11 mouse cellular contexts compared by ENCODE assay signal in genomic region chr19:3577265-3577910, GRCm38 (mm10). TPM values are rescaled to one million over a fixed set of nuclear protein-coding genes. Genes with fewer than 3 reads are reported as not detected.
DNase-seq lines count a peak whose midpoint lies in the region; ATAC-seq and TF ChIP-seq lines count a peak whose summit lies in the region.
"Had no signal": no experiment of that assay in that cellular context is flagged by ENCODE, and none has a peak within 500 bp of the region (broad histone marks: within the 10 kb centered on the region; RNA-seq: fewer than 3 reads in every experiment).

No protein-coding gene starts in this region.

- H3K4me2 ChIP-seq in heart, embryonic 13.5 days, result peak overlapping the region; percentile 58
- peak overlapping the region; percentile 4; the same call in 1 of the 2 replicates for H3K4me2 ChIP-seq in heart, postnatal 0 days (ENCODE audit: low read depth, low read length)
- peak overlapping the region; percentile 73 for H3K4me2 ChIP-seq in liver, embryonic 15.5 days

- H3K36me3 ChIP-seq in heart, embryonic 13.5 days, result 0 out of 2 replicates have a peak, but pooled peaks cover 2% of the 10 kb centered on the region
- peaks cover 15% of the 10 kb centered on the region for H3K36me3 ChIP-seq in heart, adult 2 months (ENCODE audit: control insufficient read depth, insufficient read depth, low read length)
- peaks cover 2% of the 10 kb centered on the region for H3K36me3 ChIP-seq in megakaryocyte, embryonic 14.5 days (replicated peaks; ENCODE audit: low read length)
- no peaks in the 10 kb centered on the region for H3K36me3 ChIP-seq in heart, postnatal 0 days (replicated peaks; ENCODE audit: control insufficient read depth, insufficient read depth, low read length)
- no peaks in the 10 kb centered on the region; the same call in 1 of the 2 replicates for H3K36me3 ChIP-seq in liver, embryonic 15.5 days (replicated peaks)

- no peak for TF ChIP-seq POLR2A in heart, adult 2 months (IDR thresholded peaks at IDR 0.05; ENCODE audit: insufficient read depth, low read depth, low read length)

- TF ChIP-seq CTCF in heart, adult 2 months (IDR thresholded peaks at IDR 0.05), result no peak
- TF ChIP-seq CTCF in heart, postnatal 0 days (IDR thresholded peaks at IDR 0.05; ENCODE audit: low read depth), result no peak

- no peak overlapping the region; the same call in 1 of the 2 replicates for H3K9ac ChIP-seq in heart, embryonic 13.5 days
- no peak overlapping the region for H3K9ac ChIP-seq in heart, adult 2 months (ENCODE audit: low read depth, low read length)
- H3K9ac ChIP-seq in heart, postnatal 0 days (replicated peaks; ENCODE audit: low read depth, low read length), result 0 out of 2 replicates have a peak overlapping the region, but pooled peaks have one; percentile 5
- 0 out of 2 replicates have a peak overlapping the region, but pooled peaks have one; percentile 73 for H3K9ac ChIP-seq in liver, embryonic 15.5 days

- peak overlapping the region; percentile 95 for H3K27ac ChIP-seq in heart, embryonic 13.5 days (replicated peaks)
- H3K27ac ChIP-seq in heart, adult 2 months, result no peak overlapping the region; the same call in 1 of the 2 replicates
- H3K27ac ChIP-seq in heart, postnatal 0 days (ENCODE audit: low read depth), result peak overlapping the region; percentile 97
- peak overlapping the region; percentile 97; the same call in 1 of the 2 replicates for H3K27ac ChIP-seq in liver, embryonic 15.5 days (replicated peaks)

- intact Hi-C loops in heart, adult 2 months (cut with DNase I), result loop anchor here (10.0 kb wide), 1 partner anchor 253 kb away; the partner anchor contains the start of gene Cpt1a
- intact Hi-C loops in left cerebral cortex, postnatal 14 days (cut with DNase I), result no loop called here

- no peak for DNase-seq in heart, adult 2 months
- peak; percentile 66 for DNase-seq in heart, postnatal 0 days (ENCODE audit: low spot score)
- no peak for DNase-seq in left cerebral cortex, postnatal 14 days (ENCODE audit: low spot score in 2 of 2)
- DNase-seq: adrenal gland, adult 8-10 months; lung, embryonic 14.5 days had no signal

- H3K27me3 ChIP-seq in heart, embryonic 13.5 days (replicated peaks), result no peaks in the 10 kb centered on the region
- no peaks in the 10 kb centered on the region for H3K27me3 ChIP-seq in heart, adult 2 months (ENCODE audit: control insufficient read depth, insufficient read depth, low read length)
- H3K27me3 ChIP-seq in megakaryocyte, embryonic 14.5 days (replicated peaks), result no peaks in the 10 kb centered on the region
- no peaks in the 10 kb centered on the region for H3K27me3 ChIP-seq in heart, postnatal 0 days (ENCODE audit: control insufficient read depth, insufficient read depth, low read length)
- no peaks in the 10 kb centered on the region for H3K27me3 ChIP-seq in liver, embryonic 15.5 days
- H3K27me3 ChIP-seq: CH12.LX had no signal

- TF ChIP-seq EP300 in heart, adult 2 months (IDR thresholded peaks at IDR 0.05; ENCODE audit: insufficient read depth, low read depth, low read length), result no peak
- TF ChIP-seq EP300 in heart, postnatal 0 days (IDR thresholded peaks at IDR 0.05; ENCODE audit: low read depth), result no peak

- no peaks in the 10 kb centered on the region for H3K9me3 ChIP-seq in heart, embryonic 13.5 days
- H3K9me3 ChIP-seq in megakaryocyte, embryonic 14.5 days, result no peaks in the 10 kb centered on the region
- no peaks in the 10 kb centered on the region for H3K9me3 ChIP-seq in heart, postnatal 0 days (replicated peaks; ENCODE audit: control insufficient read depth, low read length)
- H3K9me3 ChIP-seq in liver, embryonic 15.5 days (replicated peaks), result no peaks in the 10 kb centered on the region

- 50% methylated on average over 4 of the region's 4 CpGs for WGBS in heart, embryonic 13.5 days
- WGBS in heart, adult 2 months, result 63% methylated on average over 4 of the region's 4 CpGs
- 34% methylated on average over 4 of the region's 4 CpGs for WGBS in heart, postnatal 0 days
- WGBS in liver, embryonic 15.5 days (ENCODE audit: insufficient replicate concordance), result 55% methylated on average over 4 of the region's 4 CpGs

- H3K4me3 ChIP-seq in heart, embryonic 13.5 days, result no peak overlapping the region
- H3K4me3 ChIP-seq in heart, adult 2 months, result no peak overlapping the region
- peak overlapping the region; percentile 97 for H3K4me3 ChIP-seq in megakaryocyte, embryonic 14.5 days (replicated peaks)
- no peak overlapping the region for H3K4me3 ChIP-seq in heart, postnatal 0 days (ENCODE audit: low read depth, low read length)
- 0 out of 2 replicates have a peak overlapping the region, but pooled peaks have one; percentile 91 for H3K4me3 ChIP-seq in liver, embryonic 15.5 days (replicated peaks)
- H3K4me3 ChIP-seq: left cerebral cortex, adult 2 months had no signal

- H3K4me1 ChIP-seq in heart, embryonic 13.5 days, result peaks cover 40% of the 10 kb centered on the region
- peaks cover 9% of the 10 kb centered on the region for H3K4me1 ChIP-seq in heart, adult 2 months (ENCODE audit: control insufficient read depth, insufficient read depth, low read length)
- peaks cover 56% of the 10 kb centered on the region for H3K4me1 ChIP-seq in megakaryocyte, embryonic 14.5 days
- H3K4me1 ChIP-seq in heart, postnatal 0 days (ENCODE audit: control insufficient read depth, insufficient read depth), result peaks cover 33% of the 10 kb centered on the region
- H3K4me1 ChIP-seq in liver, embryonic 15.5 days (replicated peaks), result peaks cover 45% of the 10 kb centered on the region

- no peak for ATAC-seq in heart, embryonic 13.5 days (ENCODE audit: extremely low read depth, insufficient number of reproducible peaks, low FRiP score, low TSS enrichment)
- ATAC-seq in megakaryocyte, adult 5-6 weeks (ENCODE audit: poor library complexity, severe bottlenecking), result no peak
- no peak for ATAC-seq in heart, postnatal 0 days (ENCODE audit: insufficient read depth, low read depth)
- no peak for ATAC-seq in liver, embryonic 15.5 days (ENCODE audit: insufficient read depth)

- peaks cover 5% of the 10 kb centered on the region for H3K79me2 ChIP-seq in heart, adult 2 months (replicated peaks; ENCODE audit: control insufficient read depth, insufficient read depth, low read length)

RNA-seq across cellular contexts. Expression of gene Ppp6r3, which starts 1.8 kb away (rescaled TPM):
- 42.0 and 46.1 TPM in 2 replicates for polyA plus RNA-seq in heart, embryonic 13.5 days (2015; fragmentation: Nextera tagmentation; extraction: Ambion mirVana)
- total RNA-seq in heart, adult 2 months (2021), result 10 to 100 TPM; 72.9 to 79.3 TPM
- 45.8 and 63.4 TPM in 2 replicates for polyA plus RNA-seq in heart, adult 2 months (2012; rRNA removed)
- polyA plus RNA-seq in megakaryocyte, embryonic 14.5 days (2012; ENCODE audit: insufficient read depth, low replicate concordance), result 17.5 and 45.1 TPM in 2 replicates
- total RNA-seq in megakaryocyte, adult 5-6 weeks (2015), result 77.7 and 92.8 TPM in 2 replicates
- total RNA-seq in megakaryocyte, adult 5-6 weeks (2017), result 87.2 and 94.5 TPM in 2 replicates
- 58.8 and 90.6 TPM in 2 replicates for total RNA-seq in heart, postnatal 0 days (2014; rRNA removed; ENCODE audit: low replicate concordance)
- 31.1 and 32.4 TPM in 2 replicates for polyA plus RNA-seq in heart, postnatal 0 days (2015; fragmentation: Nextera tagmentation; extraction: Ambion mirVana)
- polyA plus RNA-seq in liver, embryonic 15.5 days (2015; fragmentation: Nextera tagmentation; extraction: Ambion mirVana), result 22.4 and 24.6 TPM in 2 replicates
- total RNA-seq in left cerebral cortex, postnatal 14 days (2021), result 10 to 100 TPM; 71.8 to 80.5 TPM

Comparison
In these comparisons a context has a peak if more than half of its experiments do, and no peak if none do; other contexts are left out.
1. H3K9ac ChIP-seq: peak in heart, postnatal 0 days (single experiment) and liver, embryonic 15.5 days (single experiment); none in heart, embryonic 13.5 days (single experiment) and heart, adult 2 months (single experiment).
2. H3K4me2 ChIP-seq: peak in every context shown above with its lines; median percentile 73 in liver, embryonic 15.5 days; 58 in heart, embryonic 13.5 days; 4 in heart, postnatal 0 days.
3. H3K4me3 ChIP-seq: peak in megakaryocyte, embryonic 14.5 days (single experiment) and liver, embryonic 15.5 days (single experiment); none in heart, embryonic 13.5 days (single experiment), heart, adult 2 months (single experiment) and heart, postnatal 0 days (single experiment).